Mouse (Mus musculus): ENCODE measurements around the gene Ccdc85b. TPM values are rescaled to one million over a fixed set of nuclear protein-coding genes. Genes with fewer than 3 reads are reported as not detected.
"Not testable (repeated sequence)": the region's sequence is repeated elsewhere in the genome, so short reads cannot be mapped to it uniquely, and the experiment has no call there.

Ccdc85b gene
- polyA plus RNA-seq, 1 experiment from 2014 or later = 0.80 TPM

DNA sequence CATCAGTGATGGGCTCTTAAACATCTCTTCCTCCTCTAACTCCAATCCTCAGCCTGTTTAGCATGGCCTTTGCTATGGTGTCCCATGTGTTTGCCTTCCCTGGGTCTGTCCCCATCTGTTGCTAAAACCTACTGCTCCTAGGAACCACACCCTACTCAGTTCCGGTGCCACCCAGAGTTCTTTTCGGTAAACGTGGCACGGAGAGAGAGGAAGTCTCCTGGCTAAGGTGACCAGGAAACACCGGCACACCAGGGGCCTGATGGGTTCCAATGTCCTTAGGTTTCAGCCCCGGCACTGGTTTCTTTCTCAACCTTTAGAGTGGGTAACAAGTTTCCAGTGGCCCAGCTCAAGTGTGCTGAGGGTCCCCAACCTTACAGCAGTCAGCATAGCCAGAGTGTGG, 37.1 kb downstream of the Ccdc85b start:
- no peak overlapping the region for H3K4me3 ChIP-seq (ENCODE audit: inconsistent target)
- H3K36me3 ChIP-seq (ENCODE audit: inconsistent target) = peaks cover 17% of the 10 kb centered on the region; the same call in 1 of the 2 replicates
- 89% methylated on average over 6 of the region's 6 CpGs for WGBS (ENCODE audit: missing documents)
- H3K79me2 ChIP-seq (ENCODE audit: inconsistent target) = peaks cover 15% of the 10 kb centered on the region
- no peak overlapping the region for H3K27ac ChIP-seq

DNA sequence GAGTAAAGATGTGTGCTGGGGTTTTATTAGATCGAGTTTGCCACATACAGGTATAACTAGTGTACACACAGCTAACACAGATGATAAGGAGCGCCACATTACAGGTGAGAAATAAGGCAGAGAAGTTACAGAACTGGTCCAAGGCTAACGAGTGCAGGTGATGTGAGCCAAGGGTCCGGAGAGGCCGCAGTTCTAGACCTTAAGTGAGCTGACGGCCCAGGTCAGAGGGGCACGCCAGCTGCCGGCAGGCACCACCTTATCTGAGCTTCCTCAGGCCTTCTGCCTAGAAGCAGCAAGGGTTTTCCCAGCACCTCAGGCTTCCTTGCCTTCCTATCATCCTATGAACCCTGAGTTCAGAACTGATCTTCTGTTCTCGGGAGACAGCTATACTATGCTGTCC, 38.1 kb downstream of the Ccdc85b start:
- WGBS (ENCODE audit: missing documents) = 85% methylated on average over 9 of the region's 9 CpGs
- H3K79me2 ChIP-seq (ENCODE audit: inconsistent target) = peaks cover 10% of the 10 kb centered on the region; the same call in 1 of the 2 replicates
- H3K27ac ChIP-seq = no peak overlapping the region
- peaks cover 17% of the 10 kb centered on the region; the same call in 1 of the 2 replicates for H3K36me3 ChIP-seq (ENCODE audit: inconsistent target)
- no peak overlapping the region for H3K4me3 ChIP-seq (ENCODE audit: inconsistent target)

DNA sequence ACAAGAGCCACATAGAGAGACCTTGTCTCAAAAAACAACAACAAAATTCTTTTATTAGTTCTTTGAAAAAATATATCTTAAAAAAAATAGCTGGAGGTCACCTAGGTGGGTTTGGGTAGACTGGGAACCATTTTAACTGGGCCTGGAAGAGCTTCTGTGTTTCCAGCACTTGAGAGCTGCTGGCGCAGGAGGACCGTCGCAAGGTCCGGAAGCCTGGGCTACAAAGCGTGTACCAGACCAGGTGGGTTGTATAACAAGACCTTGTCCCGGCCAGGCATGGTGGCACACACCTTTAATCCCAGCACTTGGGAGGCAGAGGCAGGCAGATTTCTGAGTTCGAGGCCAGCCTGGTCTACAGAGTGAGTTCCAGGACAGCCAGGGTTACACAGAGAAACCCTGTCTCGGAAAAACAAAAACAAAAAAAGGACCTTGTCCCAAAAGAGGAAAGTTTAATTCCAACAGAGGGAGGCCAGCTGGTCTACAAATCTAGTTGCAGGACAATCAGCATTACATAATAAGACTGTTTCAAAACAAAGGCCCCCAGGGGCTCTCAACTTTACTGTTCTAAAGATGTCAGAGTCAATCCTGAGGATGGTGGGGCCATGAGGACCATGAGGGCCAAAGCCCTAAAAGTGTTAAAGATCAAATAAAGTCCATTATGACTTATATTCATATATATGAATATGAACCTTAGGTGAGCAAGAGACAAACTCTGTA, 38.8 kb downstream of the Ccdc85b start:
- Histone ChIP-seq H3K36me3 (ENCODE audit: inconsistent target) (peaks cover 17% of the 10 kb centered on the region; the same call in 1 of the 2 replicates), H3K27ac (no peak overlapping the region), H3K4me3 (ENCODE audit: inconsistent target) (no peak overlapping the region), H3K79me2 (ENCODE audit: inconsistent target) (peaks cover 6% of the 10 kb centered on the region; the same call in 1 of the 2 replicates)
- 98% methylated on average over 6 of the region's 8 CpGs for WGBS (ENCODE audit: missing documents)

DNA sequence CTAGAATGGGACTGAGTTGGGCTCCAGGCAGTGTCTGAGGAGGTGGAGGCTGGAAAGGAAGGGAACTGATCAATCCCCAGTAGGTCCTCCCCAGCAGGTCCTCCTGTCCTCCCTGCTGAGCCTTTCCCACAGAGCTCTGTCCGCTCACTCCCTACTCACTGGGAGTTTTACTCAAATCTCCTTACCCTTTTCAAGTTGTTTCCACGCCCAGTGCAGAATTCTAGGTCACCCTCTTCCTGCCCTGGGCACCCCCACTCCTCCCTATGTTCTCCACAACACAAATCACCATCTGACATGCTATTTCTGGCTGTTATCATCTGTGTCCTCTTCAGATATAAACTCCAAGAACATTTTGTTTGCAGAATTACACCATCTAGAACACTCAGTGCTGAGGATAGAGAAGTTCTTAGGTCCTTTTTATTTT, 43.1 kb downstream of the Ccdc85b start:
- Histone ChIP-seq H3K79me2 (ENCODE audit: inconsistent target) (no peaks in the 10 kb centered on the region), H3K36me3 (ENCODE audit: inconsistent target) (peaks cover 3% of the 10 kb centered on the region; the same call in 1 of the 2 replicates), H3K27ac (no peak overlapping the region), H3K4me3 (ENCODE audit: inconsistent target) (no peak overlapping the region)
- WGBS (ENCODE audit: missing documents) = 95% methylated on average over 2 of the region's 2 CpGs

DNA sequence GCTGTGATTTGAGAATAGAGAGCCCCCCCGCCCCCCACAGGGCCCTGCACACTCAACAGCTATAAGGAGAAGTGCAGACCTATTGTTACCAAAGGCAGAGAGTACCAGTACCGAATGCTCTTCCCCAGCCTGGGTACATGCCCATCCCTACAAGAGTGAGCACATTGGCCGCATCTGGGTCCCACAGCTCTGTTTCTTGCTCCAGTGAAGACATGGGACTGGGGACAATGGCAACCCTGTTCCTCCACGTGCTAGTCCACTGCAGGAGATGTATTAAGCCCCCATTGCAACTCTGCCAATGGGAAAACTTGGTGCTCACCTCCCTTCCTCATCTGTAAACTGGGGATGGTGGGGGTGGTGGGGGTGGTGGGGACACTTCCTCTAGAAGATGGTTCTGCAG, 43.9 kb downstream of the Ccdc85b start:
- Histone ChIP-seq H3K27ac (no peak overlapping the region), H3K36me3 (ENCODE audit: inconsistent target) (no peaks in the 10 kb centered on the region; the same call in 1 of the 2 replicates), H3K4me3 (ENCODE audit: inconsistent target) (no peak overlapping the region), H3K79me2 (ENCODE audit: inconsistent target) (no peaks in the 10 kb centered on the region)
- 83% methylated on average over 4 of the region's 4 CpGs for WGBS (ENCODE audit: missing documents)

DNA sequence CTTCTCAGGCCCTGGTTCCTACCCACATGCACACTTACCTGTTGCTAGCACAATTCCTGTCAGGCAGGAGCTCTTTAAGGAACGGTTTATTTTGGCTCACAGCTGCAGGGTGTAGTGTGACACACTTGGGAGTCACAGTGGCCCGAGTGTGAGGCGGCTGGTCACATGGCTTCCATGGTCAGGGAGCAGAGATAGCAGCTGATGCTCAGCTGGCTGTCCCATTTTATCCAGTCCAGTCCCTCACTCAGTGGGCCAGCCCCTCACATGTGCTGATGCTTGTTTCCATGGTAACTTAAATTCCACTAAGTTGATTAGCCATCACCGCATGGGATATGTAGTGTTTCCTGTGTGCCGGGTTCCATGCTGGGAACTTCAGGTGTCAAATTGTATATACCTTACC, 45.7 kb downstream of the Ccdc85b start:
- Histone ChIP-seq H3K4me3 (ENCODE audit: inconsistent target) (no peak overlapping the region), H3K79me2 (ENCODE audit: inconsistent target) (peaks cover 4% of the 10 kb centered on the region; the same call in 1 of the 2 replicates), H3K36me3 (ENCODE audit: inconsistent target) (no peaks in the 10 kb centered on the region), H3K27ac (no peak overlapping the region)
- 93% methylated on average over 5 of the region's 5 CpGs for WGBS (ENCODE audit: missing documents)

DNA sequence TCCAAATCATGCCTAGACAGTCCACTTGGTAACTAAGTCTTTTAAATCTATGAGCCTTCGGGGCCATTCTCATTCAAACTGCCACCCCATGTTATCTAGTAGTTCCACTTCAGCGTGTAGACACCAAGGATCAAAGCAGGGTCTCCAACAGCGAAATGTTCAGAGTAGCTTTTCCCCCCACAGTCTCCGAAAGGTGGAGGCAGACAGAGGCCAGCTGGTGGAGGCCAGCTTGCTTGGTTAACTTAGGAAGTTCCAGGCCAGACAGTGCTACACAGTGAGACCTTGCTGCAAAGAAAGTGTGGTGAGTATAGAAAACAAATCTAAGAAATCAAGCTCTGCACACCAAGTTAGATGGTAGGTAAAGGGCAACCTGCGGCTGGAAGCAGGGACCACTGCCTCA, 47.1 kb downstream of the Ccdc85b start:
- Histone ChIP-seq H3K79me2 (ENCODE audit: inconsistent target) (peaks cover 4% of the 10 kb centered on the region; the same call in 1 of the 2 replicates), H3K36me3 (ENCODE audit: inconsistent target) (no peaks in the 10 kb centered on the region), H3K27ac (no peak overlapping the region), H3K4me3 (ENCODE audit: inconsistent target) (no peak overlapping the region)
- 92% methylated on average over 5 of the region's 5 CpGs for WGBS (ENCODE audit: missing documents)

DNA sequence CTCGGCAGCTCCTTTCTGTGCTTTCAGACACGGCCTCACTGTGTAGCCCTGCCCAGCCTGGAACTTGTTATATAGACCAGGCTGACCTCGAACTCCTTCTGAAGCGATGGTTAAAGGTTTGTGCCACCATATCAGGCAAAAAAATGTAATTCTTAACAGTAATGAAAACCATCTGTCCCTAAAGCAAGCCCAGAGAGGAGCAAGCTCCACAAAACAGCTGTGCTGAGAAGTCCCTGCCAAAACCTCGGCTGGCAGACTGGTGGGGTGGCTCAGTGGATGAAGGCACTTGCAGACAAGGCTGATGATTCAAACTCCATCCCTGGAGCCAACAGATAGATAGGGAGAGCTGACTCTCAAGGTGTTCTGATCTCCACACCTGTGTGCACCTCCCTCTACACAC, 48.6 kb downstream of the Ccdc85b start:
- peak overlapping the region; percentile 92 for H3K27ac ChIP-seq
- peaks cover 4% of the 10 kb centered on the region; the same call in 1 of the 2 replicates for H3K79me2 ChIP-seq (ENCODE audit: inconsistent target)
- WGBS (ENCODE audit: missing documents) = 80% methylated on average over 5 of the region's 5 CpGs
- H3K4me3 ChIP-seq (ENCODE audit: inconsistent target) = no peak overlapping the region
- H3K36me3 ChIP-seq (ENCODE audit: inconsistent target) = no peaks in the 10 kb centered on the region

DNA sequence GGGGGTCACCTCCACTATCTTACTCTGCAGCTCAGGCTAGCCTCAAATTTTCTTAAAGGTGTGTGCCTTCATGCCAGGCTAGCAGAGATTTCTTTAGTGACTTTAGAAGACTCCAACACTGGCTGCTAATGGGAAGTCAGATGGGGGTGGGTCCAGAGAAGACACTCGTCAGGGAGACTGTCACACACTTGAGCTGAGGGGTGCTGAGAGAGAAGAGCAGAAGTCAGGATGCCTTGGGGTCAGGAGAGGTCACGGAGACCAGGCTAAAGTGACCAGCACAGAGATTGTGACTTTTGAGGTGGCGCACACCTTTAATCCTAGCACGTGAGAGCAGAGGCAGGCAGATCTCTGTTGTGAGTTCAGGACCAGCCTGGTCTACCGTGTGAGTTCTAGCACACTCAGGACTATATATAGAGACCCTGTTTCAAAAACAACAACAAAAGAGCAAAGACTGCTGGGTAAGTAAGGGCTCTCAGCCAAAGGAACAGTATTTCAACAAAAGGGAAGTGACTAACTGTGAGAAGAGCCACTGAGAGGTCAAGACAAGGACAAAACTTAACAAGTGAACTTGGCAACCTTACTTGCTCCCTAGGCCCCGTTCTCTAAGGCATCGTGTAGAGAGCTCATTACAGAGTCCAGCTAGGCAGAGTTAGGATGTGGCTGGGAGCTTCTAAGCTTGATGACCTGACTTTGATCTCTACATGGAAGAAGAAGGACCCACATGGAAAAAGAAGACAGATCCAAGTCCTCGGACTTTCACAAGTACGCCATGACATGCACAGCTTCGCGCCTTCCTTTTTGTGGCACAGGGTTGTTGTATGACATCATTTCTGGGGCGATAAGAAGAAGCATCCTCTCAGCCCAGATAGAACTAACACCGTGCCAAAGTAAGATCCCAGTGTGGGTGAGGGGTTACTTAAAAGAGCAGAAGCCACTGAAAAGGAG, 49.4 kb downstream of the Ccdc85b start:
- Histone ChIP-seq H3K4me3 (ENCODE audit: inconsistent target) (no peak overlapping the region), H3K79me2 (ENCODE audit: inconsistent target) (peaks cover 4% of the 10 kb centered on the region; the same call in 1 of the 2 replicates), H3K36me3 (ENCODE audit: inconsistent target) (no peaks in the 10 kb centered on the region), H3K27ac (peak overlapping the region; percentile 92)
- WGBS (ENCODE audit: missing documents) = 43% methylated on average over 13 of the region's 13 CpGs

DNA sequence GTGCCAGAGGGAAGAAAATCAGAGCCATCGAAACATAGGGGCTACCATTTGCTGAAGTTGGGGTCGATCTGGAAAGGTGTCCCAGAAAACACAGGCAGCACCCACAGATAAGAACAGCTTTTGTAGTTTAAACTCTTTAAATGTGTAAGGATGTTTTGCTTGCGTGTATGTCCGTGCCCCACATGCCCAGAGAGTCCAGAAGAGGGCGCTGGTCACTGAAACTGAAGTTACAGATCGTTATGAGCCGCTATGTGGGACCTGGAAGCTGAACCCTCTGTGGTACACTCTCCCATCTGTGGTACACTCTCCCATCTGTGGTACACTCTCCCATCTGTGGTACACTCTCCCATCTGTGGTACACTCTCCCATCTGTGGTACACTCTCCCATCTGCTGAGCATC, 50.6 kb downstream of the Ccdc85b start:
- peaks cover 4% of the 10 kb centered on the region; the same call in 1 of the 2 replicates for H3K79me2 ChIP-seq (ENCODE audit: inconsistent target)
- no peaks in the 10 kb centered on the region for H3K36me3 ChIP-seq (ENCODE audit: inconsistent target)
- peak overlapping the region; percentile 92 for H3K27ac ChIP-seq
- WGBS (ENCODE audit: missing documents) = 17% methylated on average over 7 of the region's 7 CpGs
- H3K4me3 ChIP-seq (ENCODE audit: inconsistent target) = peak overlapping the region; percentile 84

DNA sequence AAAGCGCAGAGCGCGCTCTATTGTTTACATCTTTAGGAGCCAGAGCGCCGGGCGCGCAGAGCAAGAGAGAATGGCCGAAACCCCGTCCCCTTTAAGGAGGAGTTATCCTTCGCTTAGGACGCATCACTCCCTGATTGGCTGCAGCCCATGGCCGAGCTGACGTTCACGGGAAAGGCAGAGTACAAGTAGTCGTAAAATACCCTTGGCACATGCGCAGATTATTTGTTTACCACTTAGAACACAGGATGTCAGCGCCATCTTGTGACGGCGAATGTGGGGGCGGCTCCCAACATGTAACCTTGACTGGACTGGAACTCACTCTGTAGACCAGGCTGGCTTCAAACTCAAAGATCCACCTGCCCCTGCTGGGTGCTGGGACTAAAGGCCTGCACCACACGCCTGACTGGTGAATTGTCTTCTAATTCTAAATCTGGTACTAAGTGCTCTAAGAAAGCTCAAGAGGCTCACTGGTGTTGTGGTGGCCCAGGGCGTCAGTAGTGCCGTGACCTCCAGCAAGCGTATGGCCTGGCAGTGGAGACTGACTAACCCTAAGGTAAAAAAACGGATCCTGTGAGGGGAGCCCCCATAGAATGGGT, 51.1 kb downstream of the Ccdc85b start:
- not testable (repeated sequence) for H3K36me3 ChIP-seq (ENCODE audit: inconsistent target); H3K79me2 ChIP-seq (ENCODE audit: inconsistent target)
- Histone ChIP-seq H3K27ac (peak overlapping the region; percentile 92), H3K4me3 (ENCODE audit: inconsistent target) (peak overlapping the region; percentile 84)
- 16% methylated on average over 17 of the region's 25 CpGs for WGBS (ENCODE audit: missing documents)

DNA sequence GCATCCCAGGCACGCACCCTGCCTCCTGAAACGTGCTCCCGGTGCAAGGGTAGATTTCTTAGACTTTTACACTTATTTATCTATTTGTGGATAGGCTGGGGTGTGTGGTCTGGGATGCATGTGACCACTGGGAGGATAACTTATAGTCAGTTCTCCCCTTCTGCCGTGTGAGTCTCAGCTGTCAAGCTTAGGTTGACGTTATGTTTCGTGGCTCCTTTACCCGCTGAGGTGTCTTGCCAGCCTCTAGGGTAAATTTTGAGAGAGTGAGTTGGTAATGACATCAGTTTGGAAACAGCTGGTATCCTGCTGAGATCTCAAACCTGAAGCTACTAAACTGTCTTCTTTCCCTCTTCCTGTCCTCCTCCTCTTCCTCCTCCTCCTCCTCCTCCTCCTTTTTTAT, 51.8 kb downstream of the Ccdc85b start:
- no peaks in the 10 kb centered on the region for H3K36me3 ChIP-seq (ENCODE audit: inconsistent target)
- peak overlapping the region; percentile 12; the same call in 1 of the 2 replicates for H3K27ac ChIP-seq
- H3K4me3 ChIP-seq (ENCODE audit: inconsistent target) = peak overlapping the region; percentile 84
- 20% methylated on average over 7 of the region's 7 CpGs for WGBS (ENCODE audit: missing documents)
- H3K79me2 ChIP-seq (ENCODE audit: inconsistent target) = peaks cover 4% of the 10 kb centered on the region; the same call in 1 of the 2 replicates
